Mouse (Mus musculus): ENCODE data around the gene Hhat.

The Hhat gene

GRCm38 (mm10) chr1:192785046-192785961 is 14.3 kb upstream of the Hhat start:
- DNase-seq: no peak

- peak in 1 of 2 experiments; percentile 26 for DNase-seq
Measured at GRCm38 (mm10) chr1:192784374-192784773, 13.4 kb upstream of the Hhat start.

- DNase-seq: no peak
Measured at GRCm38 (mm10) chr1:192781256-192781655, 10.2 kb upstream of the Hhat start.

DNA sequence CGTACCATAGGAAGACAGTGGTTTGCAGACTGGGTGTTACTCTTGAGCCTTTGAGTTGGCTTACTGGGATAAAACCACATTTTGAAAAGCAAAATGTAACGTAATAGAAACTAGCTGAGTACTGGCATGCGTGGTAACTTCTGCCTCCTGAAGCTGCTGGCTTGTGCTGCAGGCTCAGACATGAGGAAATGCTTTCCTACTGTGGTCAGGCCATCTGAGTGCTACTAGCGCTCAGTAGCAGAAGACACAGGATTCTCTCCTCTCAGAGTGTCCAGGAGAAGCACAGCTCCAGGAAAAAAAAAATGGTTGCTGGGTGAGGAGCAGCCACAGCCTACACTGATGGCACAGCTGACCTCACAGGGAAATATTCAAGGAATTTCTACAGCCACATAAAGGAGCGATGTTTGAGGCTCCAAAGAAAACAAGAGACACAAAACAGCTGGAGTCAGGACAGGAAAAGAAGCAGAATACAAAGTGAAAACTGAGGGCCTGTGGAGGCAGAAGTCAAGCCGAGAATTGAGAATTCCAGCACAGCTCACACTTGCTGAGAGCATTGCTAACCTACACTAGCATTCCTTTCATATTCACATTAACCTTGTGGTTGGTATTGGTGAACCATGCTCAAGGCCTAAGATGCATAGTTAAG is 8.0 kb upstream of the Hhat start:
- DNase-seq: no peak

DNA sequence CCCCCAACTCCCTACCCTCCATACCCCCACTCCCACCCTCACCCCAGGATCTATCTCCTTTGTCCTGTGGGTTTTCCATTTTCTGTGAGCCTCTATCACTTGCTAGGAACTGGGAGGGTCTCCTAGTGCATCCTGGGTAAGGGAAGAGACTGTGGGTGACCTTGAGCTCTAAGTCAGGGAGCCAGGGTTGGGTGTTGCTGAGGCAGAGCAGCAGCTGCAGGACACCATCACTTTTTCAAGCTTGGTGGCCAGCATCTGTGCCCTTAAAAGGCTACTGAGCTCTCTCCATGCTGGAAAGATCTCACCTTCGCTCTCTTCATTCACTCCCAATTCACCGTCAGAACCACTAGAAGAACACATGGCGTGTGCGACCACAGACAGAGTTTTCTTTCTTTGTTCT is 7.2 kb upstream of the Hhat start:
- no peak for DNase-seq

- DNase-seq: no peak
Measured at GRCm38 (mm10) chr1:192770130-192770494, 911 bp downstream of the Hhat start.

GRCm38 (mm10) chr1:192765531-192765930 is 5.5 kb downstream of the Hhat start:
- no peak for DNase-seq

DNA sequence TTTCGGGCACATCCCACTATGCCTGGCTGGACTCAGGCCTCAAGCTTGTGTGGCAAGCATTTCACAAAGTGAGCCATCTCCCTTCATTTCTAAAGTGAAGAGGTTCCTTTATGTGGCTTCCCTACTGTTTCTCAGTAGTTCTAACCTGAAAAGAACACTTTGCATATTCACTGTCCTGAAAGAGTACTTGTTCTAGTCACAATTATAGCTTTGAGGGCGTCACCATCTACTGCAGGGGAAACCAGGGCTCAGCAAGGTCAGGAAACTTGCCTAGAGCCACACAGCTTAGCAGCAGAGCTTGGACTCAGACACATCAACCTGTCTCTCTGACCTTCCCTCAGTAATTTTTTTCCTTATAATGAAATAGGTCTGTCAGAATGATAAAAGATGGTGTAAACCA is 6.5 kb downstream of the Hhat start:
- DNase-seq: no peak

GRCm38 (mm10) chr1:192762946-192763933 is 7.8 kb downstream of the Hhat start:
- peak; percentile 47 for DNase-seq

DNA sequence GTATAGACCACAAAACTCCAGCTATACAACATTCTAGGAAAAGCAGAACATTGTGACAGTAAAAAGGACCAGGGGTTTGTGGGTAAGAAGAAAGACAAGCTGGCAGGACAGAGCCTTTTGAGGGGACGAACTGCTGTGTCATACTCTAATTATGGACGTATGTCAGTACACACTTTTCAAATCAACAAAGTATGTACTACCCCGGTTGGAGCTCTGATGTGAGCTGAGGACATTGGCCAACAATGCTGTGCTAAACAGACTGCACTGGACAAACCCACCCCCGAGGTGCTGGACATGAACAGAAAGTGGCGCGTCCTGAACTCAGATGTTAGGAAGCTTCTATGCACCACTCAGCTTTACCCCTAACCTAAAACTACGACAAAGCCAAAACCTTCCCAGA is 14.3 kb downstream of the Hhat start:
- no peak for DNase-seq

DNA sequence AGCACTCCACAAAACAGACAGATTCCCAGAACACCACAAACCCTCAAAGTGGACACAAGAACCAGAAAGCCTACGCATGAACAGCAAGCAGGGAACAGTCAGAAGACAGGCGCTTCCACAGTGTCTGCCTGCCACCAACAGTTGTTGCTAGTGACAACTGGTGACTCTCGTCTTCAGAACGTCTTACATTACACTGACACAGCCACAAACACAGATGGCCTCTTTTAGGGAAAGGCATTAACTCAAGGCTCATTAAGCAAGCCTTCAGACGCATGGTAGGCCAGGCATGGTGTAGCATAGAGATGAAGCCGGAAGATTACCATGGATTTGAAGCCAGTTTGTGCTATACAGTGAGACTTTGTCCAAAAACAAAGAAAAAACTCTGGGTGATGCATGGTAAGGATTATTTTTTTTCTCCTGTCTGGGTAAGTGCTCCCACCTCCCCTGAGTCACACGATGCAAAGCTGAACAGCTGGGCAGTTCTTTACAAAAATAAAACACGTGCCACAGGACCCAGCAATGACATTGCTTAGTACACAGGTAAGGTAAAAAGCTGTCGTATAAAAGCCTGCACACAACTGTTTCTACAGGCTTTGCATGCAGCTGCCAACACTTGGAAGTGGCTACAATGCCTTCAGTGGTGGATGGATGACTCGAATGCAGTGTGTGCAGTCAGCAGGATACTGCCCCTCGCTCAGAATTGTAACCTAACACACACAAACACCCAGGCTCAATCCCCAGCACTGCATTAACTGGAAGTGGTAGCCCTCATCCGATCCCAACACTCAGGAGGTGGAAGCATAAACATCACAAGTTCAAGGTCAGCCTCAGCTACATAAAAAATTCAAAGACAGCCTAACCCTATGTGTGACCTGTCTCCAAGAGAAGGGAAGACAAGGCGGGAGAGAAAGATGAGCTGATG is 15.1 kb downstream of the Hhat start:
- no peak for DNase-seq

DNA sequence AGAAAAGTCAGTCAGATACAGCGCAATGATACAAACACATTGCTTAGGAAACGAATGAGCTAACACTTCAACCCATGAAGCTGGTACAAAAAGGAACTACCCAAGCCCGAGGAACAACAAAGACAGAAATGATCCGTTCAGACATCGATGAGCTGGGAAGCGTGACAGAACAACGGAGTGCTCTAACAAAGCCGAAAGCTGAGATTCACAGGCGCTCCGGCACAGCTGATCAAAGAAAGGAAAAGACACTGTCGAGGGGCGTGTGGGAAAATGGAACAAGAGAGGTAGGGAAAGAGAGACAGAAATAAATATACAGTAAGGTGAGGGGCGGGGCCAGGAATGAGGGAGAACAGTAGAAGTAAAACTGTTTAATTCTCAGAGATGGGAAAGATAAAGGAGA is 15.8 kb downstream of the Hhat start:
- DNase-seq: no peak

GRCm38 (mm10) chr1:192754268-192754667 is 16.8 kb downstream of the Hhat start:
- no peak for DNase-seq

DNA sequence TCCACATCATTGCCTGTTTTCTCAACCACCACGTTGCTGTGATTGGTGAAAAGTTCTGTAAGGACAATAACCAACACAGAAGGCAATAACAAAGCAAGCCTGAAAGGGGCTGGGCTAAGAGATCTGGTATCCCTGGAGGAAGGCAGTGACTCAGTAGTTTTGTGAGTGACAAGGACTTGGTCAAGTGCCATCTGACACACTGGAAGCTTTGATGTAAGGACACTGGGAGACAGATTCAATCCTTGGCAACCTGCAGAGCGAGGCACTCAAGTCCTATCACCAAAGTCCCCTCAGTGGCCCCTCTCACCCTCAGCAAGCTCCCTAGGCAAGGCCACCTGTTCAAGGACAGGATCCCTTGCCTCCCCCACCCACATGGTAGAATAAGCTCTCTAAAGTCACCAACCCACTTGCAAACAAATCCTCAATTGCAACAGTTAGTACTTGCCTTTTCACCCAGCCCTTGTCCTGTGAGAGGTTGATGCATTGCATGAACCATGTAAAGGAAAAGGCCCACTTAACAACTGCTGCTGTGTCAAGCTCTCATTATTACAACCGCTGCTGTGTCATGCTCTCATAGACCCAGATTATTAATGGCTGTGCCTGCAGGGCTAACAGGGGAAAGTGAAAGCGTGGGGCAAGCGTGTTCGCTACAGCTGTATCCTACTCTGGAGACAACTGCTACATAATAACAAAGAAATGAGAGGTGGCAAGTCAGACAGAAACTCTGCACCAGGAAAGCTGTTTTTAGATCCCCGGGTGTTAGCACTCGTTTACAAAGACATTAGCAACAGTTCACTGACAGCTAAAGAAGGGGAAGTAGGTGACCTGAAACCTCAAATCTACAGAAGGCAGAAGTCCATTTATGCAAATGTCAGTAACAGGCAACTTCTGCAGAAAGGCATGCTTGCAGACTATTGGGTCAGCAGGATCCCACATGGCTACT is 18.1 kb downstream of the Hhat start:
- peak; percentile 45 to 46 for DNase-seq

GRCm38 (mm10) chr1:192750042-192750437 is 21.0 kb downstream of the Hhat start:
- no peak for DNase-seq

DNA sequence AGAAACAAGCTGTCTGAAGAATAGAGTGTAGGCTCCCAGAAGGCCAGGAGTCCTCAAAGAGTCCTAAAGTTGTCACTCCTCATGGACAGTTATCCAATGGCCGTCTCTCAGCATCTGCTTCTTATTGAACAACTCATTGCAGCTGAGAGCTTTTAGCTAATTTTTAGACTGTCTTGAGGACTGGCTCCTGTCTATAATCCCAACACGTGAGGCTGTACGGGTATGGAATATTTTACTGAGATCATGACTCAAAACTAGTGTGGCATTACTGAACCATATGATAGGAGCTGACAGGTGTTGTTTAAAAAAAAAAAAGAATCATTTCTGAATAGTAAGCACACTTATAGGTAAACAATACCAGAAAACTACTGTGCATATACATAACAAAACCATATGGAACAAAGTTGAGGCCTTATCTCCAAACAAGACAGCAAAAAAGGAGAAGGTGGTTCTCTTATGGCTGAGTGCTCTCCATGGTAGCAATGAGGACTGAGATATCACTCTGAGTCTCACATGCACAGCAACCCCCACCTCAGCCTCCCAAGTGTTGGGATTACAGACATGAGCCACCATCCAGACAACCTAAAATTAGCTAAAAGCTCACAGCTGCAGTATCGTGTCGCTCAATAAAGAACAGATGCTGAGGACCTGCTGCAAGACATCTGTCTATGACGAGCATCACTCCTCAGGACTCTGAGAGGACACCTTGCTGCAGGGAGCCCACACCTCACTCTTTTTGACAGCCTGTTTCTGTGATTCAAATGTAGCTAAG is 21.6 kb downstream of the Hhat start:
- DNase-seq: no peak

- DNase-seq: no peak
Measured at GRCm38 (mm10) chr1:192746201-192746600, 24.8 kb downstream of the Hhat start.

DNA sequence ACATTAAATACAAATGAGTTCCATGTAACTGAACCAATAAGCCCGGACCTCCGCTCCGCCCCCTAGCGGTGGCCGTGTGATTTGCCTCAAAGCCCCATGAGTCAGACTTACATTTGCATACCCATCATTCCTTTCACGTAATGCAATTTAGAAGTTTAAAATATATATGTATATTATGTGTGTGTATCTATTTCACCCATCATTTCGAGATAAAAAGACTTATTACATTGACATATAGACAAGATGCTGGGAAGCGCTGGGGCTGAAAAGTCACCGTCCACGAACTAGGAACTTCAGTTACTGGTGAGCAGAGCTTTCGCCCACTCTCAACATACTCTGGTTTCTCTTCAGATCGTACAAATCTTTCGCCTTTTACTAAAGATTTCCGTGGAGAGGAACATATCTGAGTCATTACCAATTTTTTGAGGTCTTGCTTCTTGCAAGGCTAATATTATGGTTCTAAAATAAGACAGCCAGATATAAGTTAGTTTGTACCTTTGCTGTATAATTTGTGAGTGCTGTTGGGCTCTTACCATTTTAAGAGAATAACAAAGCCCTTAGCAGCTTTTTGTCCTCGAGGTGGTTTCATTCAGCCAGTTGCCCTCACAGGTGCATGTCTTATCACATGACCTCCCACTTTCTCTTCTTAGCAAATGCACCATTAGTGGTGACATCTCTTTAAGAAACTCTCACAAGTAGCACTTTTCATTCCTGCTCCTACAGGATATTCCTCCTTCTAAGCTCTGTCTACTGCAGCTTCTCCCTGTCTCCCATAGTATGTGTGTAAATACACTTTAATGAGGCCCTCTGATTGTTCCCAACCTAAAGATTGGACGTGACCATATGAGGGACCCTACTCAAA is 25.6 kb downstream of the Hhat start:
- peak; percentile 73 to 84 for DNase-seq

- no peak for DNase-seq
Measured at GRCm38 (mm10) chr1:192744880-192745239, 26.2 kb downstream of the Hhat start.
